Mouse (Mus musculus) neural tube, embryonic 15.5 days (tissue): ENCODE measurements around the gene Kdr. TPM values are rescaled to one million over a fixed set of nuclear protein-coding genes. Genes with fewer than 3 reads are reported as not detected.

Source experiments
- ATAC-seq: fragments of 200-750 bp; cut with Nextera tagmentation; 2 replicates; pipeline ENCODE4 v1.8.0; 2017; ENCODE audit warnings: mild to moderate bottlenecking, moderate TSS enrichment, moderate library complexity; ENCODE audit not compliant: low FRiP score
- H3K27ac ChIP-seq: fragments of 300-500 bp; sonication (generic); replicated peaks from 2 replicates; pipeline ENCODE4 v1.5.1; 2015; ENCODE audit warnings: mild to moderate bottlenecking, inconsistent platforms
- H3K27me3 ChIP-seq: fragments of 300-500 bp; sonication (generic); replicated peaks from 2 replicates; pipeline ENCODE4 v1.6.1; 2015; ENCODE audit warnings: inconsistent platforms
- H3K36me3 ChIP-seq: fragments of 300-500 bp; sonication (generic); 2 replicates; pipeline ENCODE4 v1.6.1; 2015; ENCODE audit warnings: inconsistent platforms
- H3K4me1 ChIP-seq: fragments of 300-500 bp; sonication (generic); 2 replicates; pipeline ENCODE4 v1.6.1; 2015; ENCODE audit warnings: inconsistent platforms
- H3K4me2 ChIP-seq: fragments of 300-500 bp; sonication (generic); 2 replicates; pipeline ENCODE4 v1.6.1; 2015; ENCODE audit warnings: inconsistent platforms, mild to moderate bottlenecking, moderate library complexity
- H3K4me3 ChIP-seq: fragments of 300-500 bp; sonication (generic); replicated peaks from 2 replicates; pipeline ENCODE4 v1.5.1; 2015; ENCODE audit warnings: mild to moderate bottlenecking, inconsistent platforms
- H3K9ac ChIP-seq: fragments of 300-500 bp; sonication (generic); replicated peaks from 2 replicates; pipeline ENCODE4 v1.6.1; 2015; ENCODE audit warnings: mild to moderate bottlenecking, inconsistent platforms
- H3K9me3 ChIP-seq: fragments of 300-500 bp; sonication (generic); replicated peaks from 2 replicates; pipeline ENCODE4 v1.6.1; 2016; ENCODE audit warnings: inconsistent platforms
- WGBS: fragments of 180-500 bp; shearing (Covaris S2); methylation state at CpG from one replicate; pipeline ENCODE4 v1.1.7; 2015; ENCODE audit warnings: mixed read lengths; 5-methylcytosine and 5-hydroxymethylcytosine counted together
- polyA plus RNA-seq: library from polyadenylated mRNA; unstranded; fragments of >200 nt; fragmentation: Nextera tagmentation; extraction: Ambion mirVana; gene quantifications from 2 replicates; pipeline ENCODE4 v1.2.1, GENCODE M21; 2015

The Kdr gene
- polyA plus RNA-seq: 20.0 and 22.6 TPM in 2 replicates

GRCm38 (mm10) chr5:75978374-75979100 is at the start of gene Kdr:
Kdr (minus strand) TSS chr5:75978458.
- peaks cover 42% of the 10 kb centered on the region for H3K27me3 ChIP-seq
- H3K36me3 ChIP-seq: no peaks in the 10 kb centered on the region
- H3K9me3 ChIP-seq: no peaks in the 10 kb centered on the region
- ATAC-seq: peak; percentile 83
- H3K9ac ChIP-seq: peak within 1 kb of the TSS; percentile 47
- H3K27ac ChIP-seq: peak within 1 kb of the TSS; percentile 58; the same call in 1 of the 2 replicates
- H3K4me2 ChIP-seq: peak within 1 kb of the TSS; percentile 99
- peak within 1 kb of the TSS; percentile 63 for H3K4me3 ChIP-seq
- peaks cover 19% of the 10 kb centered on the region for H3K4me1 ChIP-seq
- under 1% methylated on average over 37 of the region's 37 CpGs for WGBS

GRCm38 (mm10) chr5:76026805-76027204 is 48.5 kb upstream of the Kdr start:
- Histone ChIP-seq H3K9ac (no peak overlapping the region), H3K4me2 (no peak overlapping the region), H3K27me3 (no peaks in the 10 kb centered on the region), H3K27ac (no peak overlapping the region), H3K4me3 (no peak overlapping the region), H3K9me3 (no peaks in the 10 kb centered on the region), H3K4me1 (no peaks in the 10 kb centered on the region), H3K36me3 (no peaks in the 10 kb centered on the region)
- 88% methylated on average over 6 of the region's 6 CpGs for WGBS
- ATAC-seq: no peak

- H3K4me2 ChIP-seq: no peak overlapping the region
- no peak overlapping the region for H3K4me3 ChIP-seq
- no peaks in the 10 kb centered on the region for H3K9me3 ChIP-seq
- no peaks in the 10 kb centered on the region for H3K4me1 ChIP-seq
- WGBS: 66% methylated on average over 4 of the region's 4 CpGs
- ATAC-seq: no peak
- H3K36me3 ChIP-seq: no peaks in the 10 kb centered on the region
- H3K27me3 ChIP-seq: no peaks in the 10 kb centered on the region
- no peak overlapping the region for H3K27ac ChIP-seq
- H3K9ac ChIP-seq: no peak overlapping the region
Observed at GRCm38 (mm10) chr5:76025996-76026665, 47.9 kb upstream of the Kdr start.

- H3K4me3 ChIP-seq: no peak overlapping the region
- H3K4me2 ChIP-seq: no peak overlapping the region
- no peak for ATAC-seq
- WGBS: 62% methylated on average over 14 of the region's 14 CpGs
- H3K9me3 ChIP-seq: no peaks in the 10 kb centered on the region
- no peak overlapping the region for H3K27ac ChIP-seq
- no peaks in the 10 kb centered on the region for H3K4me1 ChIP-seq
- H3K27me3 ChIP-seq: no peaks in the 10 kb centered on the region
- no peaks in the 10 kb centered on the region for H3K36me3 ChIP-seq
- no peak overlapping the region for H3K9ac ChIP-seq
Observed at GRCm38 (mm10) chr5:76023011-76023773, 44.9 kb upstream of the Kdr start.

DNA sequence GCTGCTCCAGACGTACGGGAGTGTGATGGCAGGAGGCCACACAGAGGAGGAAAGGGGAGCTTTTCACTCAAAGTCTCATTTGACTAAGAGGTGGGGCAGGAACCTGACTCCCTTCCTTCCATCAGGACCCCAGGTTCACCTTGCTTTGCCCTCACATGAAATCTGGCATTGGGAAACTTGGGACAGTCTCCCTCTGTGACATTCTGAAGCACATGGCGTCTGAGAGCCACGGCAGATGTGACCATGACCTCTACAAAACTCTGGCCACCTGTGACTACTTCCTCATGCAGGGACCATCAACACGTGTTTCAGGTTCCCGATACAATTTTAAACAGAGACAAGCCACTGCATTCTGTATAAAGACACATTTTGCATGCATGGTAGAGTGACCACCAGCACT is 44.2 kb upstream of the Kdr start:
- no peaks in the 10 kb centered on the region for H3K9me3 ChIP-seq
- ATAC-seq: no peak
- H3K27me3 ChIP-seq: no peaks in the 10 kb centered on the region
- no peak overlapping the region for H3K9ac ChIP-seq
- H3K27ac ChIP-seq: no peak overlapping the region
- H3K4me1 ChIP-seq: no peaks in the 10 kb centered on the region
- H3K36me3 ChIP-seq: no peaks in the 10 kb centered on the region
- WGBS: 85% methylated on average over 6 of the region's 6 CpGs
- H3K4me2 ChIP-seq: no peak overlapping the region
- no peak overlapping the region for H3K4me3 ChIP-seq

- Histone ChIP-seq H3K27ac (no peak overlapping the region), H3K9ac (no peak overlapping the region), H3K27me3 (no peaks in the 10 kb centered on the region), H3K4me2 (no peak overlapping the region), H3K4me3 (no peak overlapping the region), H3K4me1 (no peaks in the 10 kb centered on the region), H3K36me3 (no peaks in the 10 kb centered on the region), H3K9me3 (no peaks in the 10 kb centered on the region)
- 91% methylated on average over 5 of the region's 5 CpGs for WGBS
- ATAC-seq: no peak
Observed at GRCm38 (mm10) chr5:76018321-76018720, 40.1 kb upstream of the Kdr start.

DNA sequence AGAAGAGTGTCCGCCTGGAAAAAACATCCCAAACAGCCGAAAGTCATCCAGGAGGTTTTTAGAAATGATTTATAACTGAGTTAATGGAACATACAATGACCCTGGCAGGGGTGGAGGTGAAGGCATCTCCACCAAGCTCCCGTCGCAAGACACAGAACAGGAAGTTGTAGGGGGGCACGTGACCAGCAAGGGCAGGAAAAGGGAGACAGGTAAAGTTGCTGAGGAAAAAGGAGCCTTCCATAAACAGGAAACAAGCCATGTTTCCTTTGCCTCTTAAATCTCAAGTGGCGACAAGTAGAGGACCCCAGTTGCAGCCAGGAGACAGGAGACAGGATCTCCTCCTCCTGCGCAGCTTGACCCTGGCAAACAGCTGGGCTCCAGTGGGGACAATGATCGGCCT is 37.8 kb upstream of the Kdr start:
- Histone ChIP-seq H3K36me3 (no peaks in the 10 kb centered on the region), H3K4me1 (no peaks in the 10 kb centered on the region), H3K9ac (no peak overlapping the region), H3K4me2 (no peak overlapping the region), H3K27me3 (no peaks in the 10 kb centered on the region), H3K4me3 (no peak overlapping the region), H3K27ac (no peak overlapping the region), H3K9me3 (no peaks in the 10 kb centered on the region)
- WGBS: 80% methylated on average over 8 of the region's 8 CpGs
- no peak for ATAC-seq

DNA sequence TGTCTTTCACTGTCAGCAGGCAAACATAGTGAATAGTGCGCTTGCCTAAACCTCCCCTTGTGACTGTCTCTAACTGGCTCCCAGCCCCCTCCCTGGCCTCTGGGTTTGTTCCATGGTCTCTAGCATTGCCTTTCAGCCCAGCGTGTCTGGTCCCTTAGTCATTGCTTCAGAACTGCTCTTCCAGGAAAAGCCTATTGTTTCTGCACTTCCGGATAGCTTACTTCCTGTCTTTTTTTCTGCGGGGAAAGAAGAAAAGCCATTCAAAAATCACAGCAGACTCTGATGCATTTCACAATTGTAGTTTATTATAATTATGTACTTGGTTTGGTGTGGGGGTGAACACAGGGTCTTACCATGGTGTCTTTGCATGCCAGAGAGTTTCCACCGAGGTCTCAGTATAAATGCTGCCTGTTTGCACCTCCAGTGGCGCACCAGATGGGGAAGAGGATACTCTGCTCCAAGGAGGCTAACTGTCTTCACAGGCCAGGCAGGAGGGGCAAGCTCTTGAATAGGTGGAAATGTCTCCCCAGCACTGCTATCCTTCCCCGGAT is 35.7 kb upstream of the Kdr start:
- H3K9me3 ChIP-seq: no peaks in the 10 kb centered on the region

DNA sequence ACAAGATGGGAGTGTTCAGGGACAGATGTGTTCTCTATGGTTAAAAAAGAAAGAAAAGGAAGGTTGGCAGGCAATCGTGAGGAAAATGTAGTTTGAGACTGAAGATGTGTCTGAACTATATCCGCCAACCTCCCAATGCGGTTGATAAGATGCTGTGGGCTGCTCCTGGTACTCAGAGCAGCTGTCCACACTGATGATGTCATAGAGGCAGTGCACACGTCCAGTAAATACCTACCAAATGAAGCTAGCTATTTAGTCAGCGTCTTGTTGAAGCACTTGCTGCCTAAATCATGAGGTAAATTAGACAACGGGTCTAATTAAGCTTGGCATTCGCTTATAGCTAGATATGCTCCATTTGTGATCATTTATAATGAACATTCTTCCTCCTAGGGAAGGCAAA is 28.1 kb upstream of the Kdr start:
- Histone ChIP-seq H3K27me3 (no peaks in the 10 kb centered on the region), H3K4me1 (no peaks in the 10 kb centered on the region), H3K9me3 (no peaks in the 10 kb centered on the region), H3K36me3 (no peaks in the 10 kb centered on the region), H3K4me3 (no peak overlapping the region), H3K27ac (no peak overlapping the region), H3K9ac (no peak overlapping the region), H3K4me2 (no peak overlapping the region)
- 68% methylated on average over 7 of the region's 7 CpGs for WGBS
- ATAC-seq: no peak

More for the DNA sequence above, 35.7 kb upstream of the Kdr start:
- WGBS: 74% methylated on average over 7 of the region's 7 CpGs
- no peaks in the 10 kb centered on the region for H3K36me3 ChIP-seq
- no peaks in the 10 kb centered on the region for H3K27me3 ChIP-seq
- H3K4me1 ChIP-seq: no peaks in the 10 kb centered on the region
- no peak overlapping the region for H3K4me2 ChIP-seq
- no peak for ATAC-seq
- H3K4me3 ChIP-seq: no peak overlapping the region
- H3K9ac ChIP-seq: no peak overlapping the region
- H3K27ac ChIP-seq: no peak overlapping the region

DNA sequence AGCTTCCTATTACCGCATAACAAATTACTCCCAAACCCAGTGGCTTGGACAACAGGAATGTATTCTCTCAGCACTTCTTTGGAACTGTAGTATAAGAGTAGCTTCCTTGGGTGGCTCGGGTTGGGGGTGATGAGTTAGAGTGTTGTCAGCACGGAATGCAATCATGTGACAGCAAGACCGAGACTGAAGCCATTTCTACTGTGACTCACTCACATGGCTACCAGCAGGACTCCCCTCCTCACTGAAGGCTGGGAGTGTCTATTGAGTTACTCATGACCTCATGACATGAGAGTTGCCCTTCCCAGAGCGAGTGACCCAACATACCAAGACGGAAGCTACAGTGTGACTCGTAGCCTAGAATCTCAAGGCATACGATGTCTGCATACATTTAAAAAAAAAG is 12.0 kb upstream of the Kdr start:
- Histone ChIP-seq H3K27me3 (no peaks in the 10 kb centered on the region), H3K27ac (no peak overlapping the region), H3K36me3 (no peaks in the 10 kb centered on the region), H3K4me2 (no peak overlapping the region), H3K9ac (no peak overlapping the region), H3K4me1 (no peaks in the 10 kb centered on the region), H3K4me3 (no peak overlapping the region), H3K9me3 (no peaks in the 10 kb centered on the region)
- WGBS: 89% methylated on average over 8 of the region's 8 CpGs
- ATAC-seq: no peak

- H3K36me3 ChIP-seq: no peaks in the 10 kb centered on the region
- WGBS: 80% methylated on average over 8 of the region's 8 CpGs
- H3K9ac ChIP-seq: no peak overlapping the region
- no peaks in the 10 kb centered on the region for H3K9me3 ChIP-seq
- no peak overlapping the region for H3K27ac ChIP-seq
- H3K4me2 ChIP-seq: no peak overlapping the region
- H3K27me3 ChIP-seq: no peaks in the 10 kb centered on the region
- H3K4me1 ChIP-seq: no peaks in the 10 kb centered on the region
- H3K4me3 ChIP-seq: no peak overlapping the region
- ATAC-seq: no peak
Observed at GRCm38 (mm10) chr5:75987530-75987929, 9.3 kb upstream of the Kdr start.
